Mouse (Mus musculus) thymus, adult 2 months (tissue): ENCODE data around the gene Mettl16. TPM values are rescaled to one million over a fixed set of nuclear protein-coding genes. Genes with fewer than 3 reads are reported as not detected.
A peak's percentile ranks its signal among the peaks of the same experiment; 100 is the strongest.

ENCODE experiments used
- DNase-seq: peaks from one replicate; pipeline ENCODE4 v3.0.0; 2021
- H3K27ac ChIP-seq: fragments of 200-500 bp; 2 replicates; pipeline ENCODE4 v1.5.1; 2012; ENCODE audit warnings: low read length, control low read depth; ENCODE audit not compliant: control insufficient read depth, insufficient read depth
- H3K27me3 ChIP-seq: fragments of 200-500 bp; 2 replicates; pipeline ENCODE4 v1.6.1; 2012; ENCODE audit warnings: mild to moderate bottlenecking, low read length, moderate library complexity, mixed read lengths; ENCODE audit not compliant: control insufficient read depth, insufficient read depth
- H3K36me3 ChIP-seq: fragments of 200-500 bp; 2 replicates; pipeline ENCODE4 v1.6.1; 2012; ENCODE audit warnings: mild to moderate bottlenecking, low read length, moderate library complexity; ENCODE audit not compliant: control insufficient read depth, insufficient read depth
- H3K4me1 ChIP-seq: fragments of 200-500 bp; replicated peaks from 2 replicates; pipeline ENCODE4 v1.6.1; 2012; ENCODE audit warnings: low read length; ENCODE audit not compliant: control insufficient read depth, insufficient read depth
- H3K4me3 ChIP-seq: fragments of 200-500 bp; 2 replicates; pipeline ENCODE4 v1.5.1; 2012; ENCODE audit warnings: mild to moderate bottlenecking, low read length, control low read depth, moderate library complexity; ENCODE audit not compliant: control insufficient read depth, insufficient read depth
- CTCF ChIP-seq: fragments of 200-500 bp; IDR thresholded peaks from 2 replicates; pipeline ENCODE4 v1.5.1; 2012; ENCODE audit warnings: mild to moderate bottlenecking, control low read depth, low read length, moderate library complexity, borderline replicate concordance; ENCODE audit not compliant: control insufficient read depth, poor library complexity, insufficient read depth; ENCODE audit errors: extremely low read depth
- POLR2A ChIP-seq: fragments of 200-500 bp; IDR thresholded peaks from 2 replicates; pipeline ENCODE4 v1.6.1; 2012; ENCODE audit warnings: mild to moderate bottlenecking, low read length, control low read depth, moderate library complexity; ENCODE audit not compliant: control insufficient read depth, poor library complexity, insufficient read depth; ENCODE audit errors: extremely low read depth
- WGBS: fragments of 180-500 bp; shearing (Covaris S2); methylation state at CpG from one replicate; pipeline ENCODE4 v1.1.7; 2018; 5-methylcytosine and 5-hydroxymethylcytosine counted together
- polyA plus RNA-seq: library from polyadenylated mRNA; depleted of rRNA; stranded (reverse); fragments of >200 nt; gene quantifications from 2 replicates; pipeline ENCODE4 v1.2.3, GENCODE M21; 2012

Gene Mettl16
- polyA plus RNA-seq, 1 experiment: 5.3 TPM

DNA sequence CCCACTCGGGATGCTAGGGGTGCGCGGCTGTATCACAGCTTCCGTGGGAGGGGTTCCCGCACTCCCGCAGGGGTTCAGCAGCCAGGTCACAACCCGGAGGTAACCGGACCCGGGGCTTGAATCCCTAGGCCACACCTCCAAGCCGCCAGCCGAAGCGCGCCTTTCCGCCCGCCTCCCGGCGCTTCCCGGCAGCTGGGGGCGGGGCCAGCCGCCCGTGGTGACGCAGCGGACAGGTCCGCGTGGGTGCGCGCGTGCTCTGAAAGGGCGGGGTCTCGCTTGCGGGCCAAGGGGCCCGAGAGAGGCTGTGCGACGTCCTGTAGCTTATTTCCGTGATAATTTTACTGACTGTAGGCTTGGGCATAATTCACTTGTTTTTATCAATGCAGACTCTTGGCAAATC is 67.8 kb downstream of the Mettl16 start:
- peak; percentile 95 for DNase-seq
- Histone ChIP-seq H3K36me3 (no peaks in the 10 kb centered on the region), H3K4me3 (peak overlapping the region; percentile 61), H3K4me1 (peaks cover 43% of the 10 kb centered on the region), H3K27me3 (no peaks in the 10 kb centered on the region), H3K27ac (peak overlapping the region; percentile 85; the same call in 1 of the 2 replicates)
- TF ChIP-seq POLR2A (peak; percentile 46), CTCF (peak; percentile 71; the same call in 1 of the 2 replicates)
- under 1% methylated on average over 35 of the region's 35 CpGs for WGBS

DNA sequence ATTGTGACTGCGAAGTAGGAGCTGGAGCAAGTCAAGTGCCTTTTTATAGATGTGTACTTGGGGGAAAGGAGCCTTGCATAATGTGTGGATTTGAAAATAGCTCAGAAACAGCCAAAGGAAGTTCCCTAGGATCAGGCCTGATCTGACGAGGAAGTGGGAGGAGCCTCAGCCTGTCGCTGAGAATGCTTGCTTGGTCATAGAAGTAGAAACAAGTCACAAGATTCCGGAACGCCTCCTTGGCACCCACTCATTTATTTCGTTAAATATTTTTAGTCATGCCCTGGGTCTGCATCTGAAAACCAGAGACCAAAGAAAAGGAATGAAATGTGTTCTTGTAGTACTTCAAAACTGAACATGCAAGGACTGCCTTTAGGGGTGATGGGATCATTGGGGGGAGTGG is 68.3 kb downstream of the Mettl16 start:
- TF ChIP-seq CTCF (no peak), POLR2A (no peak)
- peak; percentile 62 for DNase-seq
- Histone ChIP-seq H3K27ac (no peak overlapping the region), H3K36me3 (no peaks in the 10 kb centered on the region), H3K27me3 (no peaks in the 10 kb centered on the region), H3K4me3 (no peak overlapping the region), H3K4me1 (peaks cover 39% of the 10 kb centered on the region)
- WGBS: 3% methylated on average over 6 of the region's 6 CpGs

GRCm38 (mm10) chr11:74839860-74840715 is 69.5 kb downstream of the Mettl16 start:
- Histone ChIP-seq H3K36me3 (no peaks in the 10 kb centered on the region), H3K27me3 (no peaks in the 10 kb centered on the region), H3K4me3 (no peak overlapping the region), H3K27ac (no peak overlapping the region), H3K4me1 (peaks cover 28% of the 10 kb centered on the region)
- WGBS: 99% methylated on average over 19 of the region's 19 CpGs
- DNase-seq: no peak
- no peak for TF ChIP-seq POLR2A
- TF ChIP-seq CTCF: no peak

- TF ChIP-seq CTCF (no peak), POLR2A (no peak)
- H3K36me3 ChIP-seq: no peaks in the 10 kb centered on the region
- H3K27ac ChIP-seq: no peak overlapping the region
- peaks cover 28% of the 10 kb centered on the region for H3K4me1 ChIP-seq
- H3K4me3 ChIP-seq: no peak overlapping the region
- WGBS: 95% methylated on average over 8 of the region's 8 CpGs
- no peaks in the 10 kb centered on the region for H3K27me3 ChIP-seq
- DNase-seq: no peak
Observed at GRCm38 (mm10) chr11:74840739-74841138, 70.1 kb downstream of the Mettl16 start.

GRCm38 (mm10) chr11:74841366-74841765 is 70.7 kb downstream of the Mettl16 start:
- no peak for DNase-seq
- TF ChIP-seq CTCF (no peak), POLR2A (no peak)
- H3K36me3 ChIP-seq: no peaks in the 10 kb centered on the region
- WGBS: 94% methylated on average over 9 of the region's 9 CpGs
- H3K27me3 ChIP-seq: no peaks in the 10 kb centered on the region
- no peak overlapping the region for H3K27ac ChIP-seq
- H3K4me3 ChIP-seq: no peak overlapping the region
- peaks cover 28% of the 10 kb centered on the region for H3K4me1 ChIP-seq

GRCm38 (mm10) chr11:74842045-74842444 is 71.4 kb downstream of the Mettl16 start:
- no peak for TF ChIP-seq CTCF
- no peak for TF ChIP-seq POLR2A
- Histone ChIP-seq H3K36me3 (no peaks in the 10 kb centered on the region), H3K27me3 (no peaks in the 10 kb centered on the region), H3K4me3 (no peak overlapping the region), H3K4me1 (peaks cover 27% of the 10 kb centered on the region), H3K27ac (no peak overlapping the region)
- DNase-seq: no peak
- WGBS: 94% methylated on average over 13 of the region's 13 CpGs
